Mouse (Mus musculus): Measurements from ENCODE around the gene Zfp846.
A peak's percentile ranks its signal among the peaks of the same experiment; 100 is the strongest.
"Not testable (repeated sequence)": the region's sequence is repeated elsewhere in the genome, so short reads cannot be mapped to it uniquely, and the experiment has no call there.

Zfp846 gene

DNA sequence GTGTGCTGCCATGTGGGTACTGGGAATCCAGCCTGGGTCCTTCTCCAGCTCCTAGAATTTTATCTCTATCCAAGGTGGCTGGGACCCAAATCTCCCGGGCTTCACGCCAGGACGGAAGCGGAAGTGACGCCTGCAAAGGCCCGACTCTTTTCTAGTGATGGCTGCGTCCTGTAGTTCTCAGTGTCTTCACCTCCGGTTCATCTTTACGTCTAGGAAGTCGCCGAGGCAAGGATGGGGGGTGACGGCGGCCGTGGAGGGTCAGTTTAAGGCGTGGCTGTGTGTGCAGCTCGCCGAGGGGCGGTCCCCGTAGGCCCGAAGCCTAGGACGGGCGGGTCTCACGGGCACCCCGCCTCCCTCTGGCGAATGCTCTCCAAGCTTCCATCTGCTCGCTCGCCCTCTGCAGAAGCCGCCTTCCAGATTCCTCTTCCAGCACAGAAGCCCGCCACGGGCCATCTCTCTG is at the start of gene Zfp846:
Zfp846 (plus strand) TSS at position 117 of the 460 bp plus-strand sequence.
- DNase-seq: peak; percentile 100

GRCm38 (mm10) chr9:20534326-20534926 is 46.7 kb upstream of the Zfp846 start:
- DNase-seq: no peak

GRCm38 (mm10) chr9:20536598-20536997 is 44.5 kb upstream of the Zfp846 start:
- no peak for DNase-seq

DNA sequence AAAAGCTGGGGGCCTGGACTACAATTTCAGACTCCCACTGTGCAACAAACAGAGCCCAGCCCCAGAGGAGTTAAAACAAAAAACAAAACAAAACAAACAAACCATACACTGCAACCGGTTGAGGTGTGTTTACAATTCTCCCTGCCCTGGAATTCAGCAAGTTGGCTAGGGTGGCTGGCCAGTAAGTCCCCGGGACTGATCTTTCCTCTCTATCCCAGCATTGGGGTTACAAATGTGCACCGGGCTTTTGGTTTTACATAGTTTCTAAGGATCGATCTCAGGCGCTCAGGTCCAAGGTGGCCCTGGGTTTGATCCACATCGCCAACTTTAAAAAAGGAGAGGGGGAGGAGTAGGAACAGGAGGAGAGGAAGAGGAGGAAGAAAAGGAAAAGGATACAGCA is 37.6 kb upstream of the Zfp846 start:
- DNase-seq: peak; percentile 7

GRCm38 (mm10) chr9:20544070-20544821 is 36.8 kb upstream of the Zfp846 start:
- DNase-seq: peak; percentile 89

DNA sequence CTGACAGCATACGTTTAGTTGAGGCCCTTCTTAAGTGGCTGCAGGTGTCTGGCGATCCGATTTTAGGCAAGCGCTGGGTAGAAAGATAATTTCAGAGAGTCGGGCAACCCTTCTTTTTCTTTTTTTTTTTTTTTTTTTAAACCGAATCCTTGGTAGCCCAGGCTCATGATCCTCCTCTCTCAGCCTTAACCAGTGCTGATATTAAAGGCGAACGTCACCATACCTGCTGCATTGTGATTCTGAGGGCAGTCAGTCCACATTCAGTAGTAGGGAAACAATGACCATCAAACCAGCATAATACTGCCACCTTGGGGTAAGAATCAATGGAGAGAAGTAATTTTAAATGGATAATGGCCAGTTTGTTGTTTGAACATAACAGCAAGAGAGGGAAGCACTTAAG is 35.9 kb upstream of the Zfp846 start:
- DNase-seq: peak; percentile 78

GRCm38 (mm10) chr9:20551781-20552275 is 29.3 kb upstream of the Zfp846 start:
- DNase-seq: no peak

GRCm38 (mm10) chr9:20552698-20553097 is 28.4 kb upstream of the Zfp846 start:
- no peak for DNase-seq

DNA sequence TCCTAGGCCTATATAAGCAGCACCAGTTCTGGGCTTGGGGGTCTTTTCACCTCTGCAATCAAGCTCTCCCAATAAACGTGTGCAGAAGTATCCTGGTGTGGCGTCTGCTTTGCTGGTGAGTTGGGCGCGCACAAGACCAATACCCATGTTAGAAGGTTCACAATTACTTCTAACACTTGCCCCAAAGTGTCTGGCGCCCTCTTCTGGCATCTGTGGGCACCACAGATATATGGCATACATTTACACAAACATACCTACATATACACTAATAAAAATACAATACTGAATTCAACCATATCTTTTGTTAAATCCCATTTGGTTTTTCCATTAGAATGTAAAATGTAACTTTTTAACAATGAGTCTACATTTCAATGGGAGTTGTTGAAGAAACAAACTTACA is 18.9 kb upstream of the Zfp846 start:
- DNase-seq: no peak

- DNase-seq: peak; percentile 70
Measured at GRCm38 (mm10) chr9:20565326-20566030, 15.6 kb upstream of the Zfp846 start.

GRCm38 (mm10) chr9:20571060-20571459 is 10.0 kb upstream of the Zfp846 start:
- no peak for DNase-seq

- DNase-seq: no peak
Measured at GRCm38 (mm10) chr9:20576591-20576990, 4.5 kb upstream of the Zfp846 start.

- no peak for DNase-seq
Measured at GRCm38 (mm10) chr9:20601270-20601669, 20.2 kb downstream of the Zfp846 start.

GRCm38 (mm10) chr9:20606269-20606668 is 25.2 kb downstream of the Zfp846 start:
- DNase-seq: no peak

- DNase-seq: peak; percentile 91
Measured at GRCm38 (mm10) chr9:20607100-20607974, 26.2 kb downstream of the Zfp846 start.

GRCm38 (mm10) chr9:20609831-20610464 is 28.9 kb downstream of the Zfp846 start:
- DNase-seq: no peak

DNA sequence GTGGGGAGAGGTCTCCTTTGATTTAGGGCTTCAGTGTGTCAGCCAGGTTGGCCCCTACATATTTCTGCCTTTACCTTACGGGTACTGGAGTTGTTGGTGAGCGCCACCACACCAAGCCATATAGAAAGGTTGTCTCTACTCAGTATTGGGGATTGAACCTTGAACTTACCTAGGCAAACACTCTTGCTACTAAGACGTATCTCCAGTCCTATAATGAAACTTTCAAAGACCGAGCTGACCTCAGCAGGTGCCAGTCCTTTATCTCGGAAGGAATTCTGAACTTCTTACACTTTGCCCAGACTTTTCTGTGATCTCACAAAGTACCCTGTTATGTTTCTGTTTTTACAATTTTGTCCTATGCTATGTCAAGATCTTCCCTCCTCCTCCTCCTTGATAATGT is 30.9 kb downstream of the Zfp846 start:
- DNase-seq: no peak

DNA sequence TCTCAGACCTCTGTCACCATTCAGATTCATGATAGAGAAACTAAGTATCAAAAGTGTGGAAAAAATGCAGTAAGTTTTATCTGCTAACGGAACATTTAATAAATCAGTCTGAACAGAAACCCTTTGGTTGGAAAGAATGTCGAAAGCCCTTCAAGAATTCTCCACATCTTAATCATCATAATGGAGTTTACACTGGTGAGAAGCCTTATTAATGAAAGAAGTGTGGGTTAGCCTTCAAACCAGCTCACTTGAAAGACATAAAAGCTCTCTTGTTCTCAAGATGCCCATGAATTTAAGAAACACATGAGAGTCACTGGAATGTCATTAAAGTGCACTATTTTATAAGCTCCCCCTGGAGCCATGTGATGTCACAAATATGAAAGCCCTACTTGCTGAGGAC is 35.6 kb downstream of the Zfp846 start:
- DNase-seq: peak; percentile 15

- no peak for DNase-seq
Measured at GRCm38 (mm10) chr9:20631332-20631731, 50.2 kb downstream of the Zfp846 start.

GRCm38 (mm10) chr9:20635676-20636075 is 54.6 kb downstream of the Zfp846 start:
- DNase-seq: not testable (repeated sequence)

DNA sequence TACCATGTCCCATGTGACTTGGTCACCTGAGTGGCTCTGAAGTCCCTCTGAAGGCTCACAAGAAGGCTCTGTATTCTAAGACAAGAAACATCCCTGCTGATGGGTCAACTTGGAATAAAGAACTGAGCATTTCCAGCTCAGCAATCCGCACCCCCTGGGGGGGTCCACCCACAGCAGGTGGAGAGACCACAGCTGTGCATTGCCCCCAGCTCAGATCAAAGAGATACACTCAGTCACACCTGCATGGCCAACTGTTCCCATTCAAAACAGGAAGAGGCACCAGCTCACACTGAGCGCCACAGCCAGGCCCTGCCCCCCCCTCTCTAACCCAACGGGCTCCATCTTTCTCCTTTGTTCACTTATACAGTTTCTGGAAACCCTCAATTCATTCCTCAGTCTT is 55.2 kb downstream of the Zfp846 start:
- peak; percentile 5 for DNase-seq

DNA sequence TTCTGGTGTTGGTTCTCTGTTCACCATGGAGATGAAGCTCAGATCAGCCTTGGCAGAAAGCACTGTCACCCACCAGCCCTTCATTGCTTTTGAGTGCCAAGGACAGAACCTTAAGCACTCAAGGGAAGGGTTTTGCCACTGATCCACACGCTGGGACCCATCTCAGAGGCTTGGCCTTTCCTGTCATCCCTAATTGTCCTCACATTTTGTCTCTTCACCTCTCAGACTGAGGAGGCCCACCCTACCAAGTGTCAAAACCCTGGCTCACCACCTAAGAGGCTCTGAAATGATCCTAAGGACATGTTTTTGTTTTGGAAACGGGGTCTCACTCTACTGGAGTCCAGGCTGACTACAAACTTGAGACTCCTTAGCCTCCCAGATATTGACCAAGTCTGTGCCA is 55.7 kb downstream of the Zfp846 start:
- DNase-seq: no peak

All from lung, postnatal 36 days (tissue).